Mouse (Mus musculus) MEL (cell line): ENCODE results near the gene Gm11084. TPM values are rescaled to one million over a fixed set of nuclear protein-coding genes. Genes with fewer than 3 reads are reported as not detected.
A peak's percentile ranks its signal among the peaks of the same experiment; 100 is the strongest.

Source experiments
- DNase-seq: peaks from one replicate; pipeline ENCODE4 v3.0.0; 2011; ENCODE audit warnings: low read depth, low spot score
- H3K27ac ChIP-seq: 2 replicates; pipeline ENCODE4 v1.5.1; 2012; ENCODE audit warnings: low read depth, mild to moderate bottlenecking, control low read depth, low read length, moderate library complexity; ENCODE audit not compliant: control insufficient read depth
- H3K27me3 ChIP-seq, 2 experiments: fragments of 150-350 bp in 1 of 2; sonication (generic) in 1 of 2; 2 replicates each; pipeline ENCODE4 v1.6.1; 2012; ENCODE audit warnings: low read length in 2 of 2, mild to moderate bottlenecking in 2 of 2, improper control_type of control experiment in 1 of 2, moderate library complexity in 1 of 2; ENCODE audit not compliant: insufficient read depth in 2 of 2, control insufficient read depth in 1 of 2
- H3K36me3 ChIP-seq, 2 experiments: 2 replicates each; pipeline ENCODE4 v1.6.1; 2012 to 2014; ENCODE audit warnings: low read length in 2 of 2, improper control_type of control experiment in 1 of 2, inconsistent platforms in 1 of 2, mild to moderate bottlenecking in 1 of 2; ENCODE audit not compliant: insufficient read depth in 2 of 2, control insufficient read depth in 1 of 2
- H3K4me1 ChIP-seq, 2 experiments: fragments of 150-350 bp in 1 of 2; sonication (generic) in 1 of 2; 2 replicates each; pipeline ENCODE4 v1.6.1; 2012; ENCODE audit warnings: low read length in 2 of 2, improper control_type of control experiment in 1 of 2, mild to moderate bottlenecking in 1 of 2; ENCODE audit not compliant: insufficient read depth in 2 of 2, control insufficient read depth in 1 of 2
- H3K4me3 ChIP-seq, 2 experiments: fragments of 150-350 bp in 1 of 2; sonication (generic) in 1 of 2; 2 replicates each; pipeline ENCODE4 v1.5.1; 2012; ENCODE audit warnings: low read depth in 2 of 2, low read length in 2 of 2, mild to moderate bottlenecking in 2 of 2, moderate library complexity in 2 of 2, control low read depth in 1 of 2, improper control_type of control experiment in 1 of 2; ENCODE audit not compliant: control insufficient read depth in 1 of 2, insufficient read depth in 1 of 2
- H3K79me2 ChIP-seq: 2 replicates; pipeline ENCODE4 v1.6.1; 2012; ENCODE audit warnings: mild to moderate bottlenecking, low read length, moderate library complexity; ENCODE audit not compliant: control insufficient read depth, poor library complexity, insufficient read depth
- H3K9ac ChIP-seq: 2 replicates; pipeline ENCODE4 v1.6.1; 2012; ENCODE audit warnings: low read depth, mild to moderate bottlenecking, control low read depth, low read length, moderate library complexity; ENCODE audit not compliant: control insufficient read depth, poor library complexity, severe bottlenecking
- H3K9me3 ChIP-seq: fragments of 150-350 bp; sonication (generic); replicated peaks from 2 replicates; pipeline ENCODE4 v1.6.1; 2012; ENCODE audit warnings: mild to moderate bottlenecking, low read length, improper control_type of control experiment, moderate library complexity; ENCODE audit not compliant: insufficient read depth
- BHLHE40 ChIP-seq: IDR thresholded peaks from 2 replicates; pipeline ENCODE4 v1.6.1; 2012; ENCODE audit warnings: low read depth, mild to moderate bottlenecking, inconsistent platforms, low read length, improper control_type of control experiment, borderline replicate concordance
- ELF1 ChIP-seq: IDR thresholded peaks from 2 replicates; pipeline ENCODE4 v1.6.1; 2014; ENCODE audit warnings: low read depth, mild to moderate bottlenecking, inconsistent platforms, low read length, improper control_type of control experiment, moderate library complexity
- GABPA ChIP-seq: IDR thresholded peaks from 2 replicates; pipeline ENCODE4 v1.6.1; 2012; ENCODE audit warnings: low read depth, mild to moderate bottlenecking, inconsistent platforms, low read length, improper control_type of control experiment, moderate library complexity
- JUND ChIP-seq: IDR thresholded peaks from 2 replicates; pipeline ENCODE4 v1.6.1; 2011; ENCODE audit warnings: low read depth, mild to moderate bottlenecking, improper control_type of control experiment, low read length
- KAT2A ChIP-seq: conservative IDR thresholded peaks from 2 replicates; pipeline ENCODE4 v1.6.1; 2012; ENCODE audit warnings: low read depth, low read length, improper control_type of control experiment, inconsistent platforms
- MAFK ChIP-seq: IDR thresholded peaks from 2 replicates; pipeline ENCODE4 v1.6.1; 2011; ENCODE audit warnings: low read depth, mild to moderate bottlenecking, low read length, improper control_type of control experiment, borderline replicate concordance
- MAX ChIP-seq: IDR thresholded peaks from 2 replicates; pipeline ENCODE4 v1.6.1; 2011; ENCODE audit warnings: low read length, improper control_type of control experiment
- MAZ ChIP-seq: IDR thresholded peaks from 2 replicates; pipeline ENCODE4 v1.6.1; 2012; ENCODE audit warnings: low read depth, mild to moderate bottlenecking, inconsistent platforms, low read length, improper control_type of control experiment
- MEF2A ChIP-seq: IDR thresholded peaks from 2 replicates; pipeline ENCODE4 v1.6.1; 2014; ENCODE audit warnings: low read depth, mild to moderate bottlenecking, inconsistent platforms, low read length, improper control_type of control experiment; ENCODE audit not compliant: poor library complexity, insufficient replicate concordance, severe bottlenecking; ENCODE audit errors: extremely low read depth
- NELFE ChIP-seq: IDR thresholded peaks from 2 replicates; pipeline ENCODE4 v1.6.1; 2011; ENCODE audit warnings: low read depth, low read length, improper control_type of control experiment
- POLR2A ChIP-seq, 2 experiments: IDR thresholded peaks; 2 replicates each; pipeline ENCODE4 v1.6.1; 2011 to 2012; ENCODE audit warnings: low read length in 2 of 2, mild to moderate bottlenecking in 2 of 2, control low read depth in 1 of 2, improper control_type of control experiment in 1 of 2, low read depth in 1 of 2, moderate library complexity in 1 of 2; ENCODE audit not compliant: control insufficient read depth in 1 of 2, insufficient read depth in 1 of 2, poor library complexity in 1 of 2
- SIN3A ChIP-seq: IDR thresholded peaks from 2 replicates; pipeline ENCODE4 v1.6.1; 2012; ENCODE audit warnings: low read length, improper control_type of control experiment, inconsistent platforms
- TBP ChIP-seq: IDR thresholded peaks from 2 replicates; pipeline ENCODE4 v1.8.0; 2011; ENCODE audit warnings: low read depth, low read length, improper control_type of control experiment
- TCF12 ChIP-seq: IDR thresholded peaks from 2 replicates; pipeline ENCODE4 v1.6.1; 2014; ENCODE audit warnings: low read depth, mild to moderate bottlenecking, inconsistent platforms, low read length, improper control_type of control experiment, moderate library complexity
- ZMIZ1 ChIP-seq: IDR thresholded peaks from 2 replicates; pipeline ENCODE4 v1.6.1; 2012; ENCODE audit warnings: low read depth, mild to moderate bottlenecking, inconsistent platforms, low read length, improper control_type of control experiment, moderate library complexity
- polyA plus RNA-seq, 2 experiments: library from polyadenylated mRNA; stranded (reverse) in 1 of 2; unstranded in 1 of 2; fragments of >175 nt in 1 of 2; fragments of >200 nt in 1 of 2; gene quantifications; 2 replicates each; pipeline versions ENCODE4 v1.2.1 to v1.2.4; 2012; ENCODE audit warnings: low replicate concordance in 2 of 2, low read depth in 1 of 2; ENCODE audit not compliant: insufficient read length in 2 of 2, insufficient read depth in 1 of 2, missing spikeins in 1 of 2
- total RNA-seq: library from RNA; depleted of rRNA; stranded (reverse); fragments of 300-350 nt; gene quantifications from 2 replicates; pipeline ENCODE4 v1.2.3, GENCODE M21; 2012

The Gm11084 gene
- total and polyA plus RNA-seq, 3 experiments, result not detected

DNA sequence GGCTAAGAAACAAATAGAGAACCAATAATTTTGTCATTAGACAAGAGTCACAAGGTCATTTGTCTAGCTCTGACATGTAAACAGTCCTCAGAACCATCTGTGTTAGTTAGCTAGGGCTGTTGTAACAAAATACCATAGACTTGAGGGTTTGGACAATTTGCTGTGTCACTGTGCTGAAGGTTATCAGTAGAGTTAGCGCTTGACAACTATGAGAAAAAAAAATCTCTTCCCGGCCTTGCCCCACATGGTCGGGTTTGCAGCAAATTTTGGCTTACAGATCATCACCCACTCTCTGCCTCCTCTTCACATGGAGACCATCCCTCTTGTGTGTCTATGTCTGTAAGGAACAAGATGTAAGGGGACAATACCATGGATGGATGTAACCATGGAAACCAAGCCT lies 41.5 kb upstream of the Gm11084 start (continued):
- TF ChIP-seq POLR2A (IDR thresholded peaks at IDR 0.05; ENCODE audit: control insufficient read depth in 1 of 2, insufficient read depth in 1 of 2, low read depth in 1 of 2, low read length in 2 of 2, poor library complexity in 1 of 2), result no peak
- TF ChIP-seq MEF2A, result no peak
- no peak for TF ChIP-seq BHLHE40
- TF ChIP-seq ELF1, result no peak
- TF ChIP-seq SIN3A, result no peak

DNA sequence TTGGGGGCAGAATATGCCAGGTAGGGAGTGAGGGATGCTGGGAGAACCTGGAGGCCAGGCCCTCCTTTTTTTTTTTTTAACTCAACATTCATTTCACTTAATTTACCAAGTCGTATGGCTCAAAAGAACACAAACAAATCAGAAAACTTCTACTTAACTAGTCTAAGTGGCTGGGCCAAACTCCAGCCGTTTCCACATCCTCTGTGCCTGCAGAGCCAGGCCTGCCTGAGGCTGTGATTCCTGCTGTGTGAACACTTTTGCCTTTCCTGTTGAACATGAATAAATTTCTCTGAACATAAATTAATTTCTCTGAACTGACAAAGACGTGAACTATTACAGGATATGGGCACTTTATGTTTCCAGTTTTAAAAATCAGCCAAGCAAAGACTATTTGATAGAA lies 40.6 kb upstream of the Gm11084 start:
- H3K27me3 ChIP-seq, result no peaks in the 10 kb centered on the region
- H3K27ac ChIP-seq, result no peak overlapping the region
- no peak for DNase-seq
- H3K4me3 ChIP-seq, result no peak overlapping the region
- H3K9ac ChIP-seq, result no peak overlapping the region
- H3K36me3 ChIP-seq, result peaks cover 0 to 7% of the 10 kb centered on the region in 2 experiments; a peak in 2 of 4 replicates
- TF ChIP-seq NELFE (no peak), JUND (no peak), POLR2A (IDR thresholded peaks at IDR 0.05; ENCODE audit: control insufficient read depth in 1 of 2, insufficient read depth in 1 of 2, low read depth in 1 of 2, low read length in 2 of 2, poor library complexity in 1 of 2) (no peak)
- H3K9me3 ChIP-seq, result no peaks in the 10 kb centered on the region
- no peaks in the 10 kb centered on the region for H3K79me2 ChIP-seq
- H3K4me1 ChIP-seq, result peaks cover 2 to 12% of the 10 kb centered on the region in 2 experiments

DNA sequence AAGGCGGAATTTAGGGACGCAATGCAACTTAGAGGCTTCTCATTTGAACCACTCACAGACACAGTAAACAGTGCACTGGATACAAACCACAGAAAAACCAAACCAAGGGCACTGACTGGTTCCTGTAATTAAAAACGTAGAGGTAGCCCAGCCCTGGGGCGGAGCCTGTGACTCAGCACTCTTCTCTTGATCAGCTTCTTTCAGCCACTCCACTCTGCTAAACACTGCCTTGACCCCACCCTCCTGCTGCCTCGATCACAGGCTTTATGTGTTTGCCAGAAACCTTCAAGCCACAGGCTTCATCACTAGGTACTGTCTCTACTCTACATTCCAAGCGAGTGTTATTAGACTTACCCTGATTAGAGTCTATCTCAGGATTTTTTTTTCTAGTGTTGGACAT lies 37.3 kb upstream of the Gm11084 start:
- peak overlapping the region; percentile 27; the same call in 1 of the 2 replicates for H3K9ac ChIP-seq
- no peaks in the 10 kb centered on the region for H3K9me3 ChIP-seq
- TF ChIP-seq MAFK (peak; percentile 43; the same call in 1 of the 2 replicates), TCF12 (0 out of 2 replicates have a peak, but pooled peaks have one; percentile 18), BHLHE40 (no peak), GABPA (peak; percentile 93), TBP (peak; percentile 54; the same call in 1 of the 2 replicates), KAT2A (no peak), SIN3A (peak; percentile 43), NELFE (peak; percentile 42), MAZ (no peak; the same call in 1 of the 2 replicates), MAX (0 out of 2 replicates have a peak, but pooled peaks have one; percentile 18), ZMIZ1 (peak; percentile 21; the same call in 1 of the 2 replicates)
- peaks cover 19 to 34% of the 10 kb centered on the region in 2 experiments for H3K4me1 ChIP-seq
- peak; percentile 95 for DNase-seq
- no peaks in the 10 kb centered on the region for H3K27me3 ChIP-seq
- peak overlapping the region in 1 of 2 experiments; percentile 43; a peak in 2 of 4 replicates for H3K4me3 ChIP-seq
- H3K36me3 ChIP-seq, result peaks cover 0 to 29% of the 10 kb centered on the region in 2 experiments; a peak in 2 of 4 replicates
- H3K27ac ChIP-seq, result peak overlapping the region; percentile 76
- H3K79me2 ChIP-seq, result no peaks in the 10 kb centered on the region
